Mouse (Mus musculus): ENCODE measurements around the gene Arvcf. TPM values are rescaled to one million over a fixed set of nuclear protein-coding genes. Genes with fewer than 3 reads are reported as not detected.

The Arvcf gene
- polyA plus RNA-seq, 1 experiment, result 52.3 TPM

DNA sequence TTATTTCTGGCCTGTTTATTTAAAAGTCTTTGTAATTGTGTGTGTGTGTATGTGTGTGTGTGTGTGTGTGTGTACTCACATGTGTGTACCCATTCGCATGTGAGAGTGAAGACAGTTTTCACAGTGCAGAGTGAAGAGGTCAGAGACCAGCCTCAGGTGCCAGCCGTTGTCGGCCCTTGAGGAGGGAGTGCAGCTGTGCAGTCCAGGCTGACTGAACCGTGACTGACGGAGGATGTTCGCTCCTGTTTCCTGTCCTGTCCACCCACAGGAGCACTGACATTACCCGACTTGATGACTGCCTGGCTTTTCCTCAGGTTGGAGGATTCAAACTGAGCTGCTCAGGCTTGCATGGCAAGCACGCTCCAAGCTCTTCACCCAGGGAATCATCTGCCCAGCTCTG lies 15.0 kb downstream of the Arvcf start:
- DNase-seq, result no peak
- no peak overlapping the region for H3K27ac ChIP-seq (ENCODE audit: control insufficient read depth, insufficient read depth, low read length)
- H3K36me3 ChIP-seq (ENCODE audit: control insufficient read depth, insufficient read depth, low read length), result no peaks in the 10 kb centered on the region
- H3K4me3 ChIP-seq (ENCODE audit: control insufficient read depth, insufficient read depth, low read length), result no peak overlapping the region
- no peaks in the 10 kb centered on the region for H3K4me1 ChIP-seq (replicated peaks; ENCODE audit: control insufficient read depth, insufficient read depth, low read length)
- no peak for TF ChIP-seq POLR2A (IDR thresholded peaks at IDR 0.05; ENCODE audit: control insufficient read depth, extremely low read depth, insufficient read depth, low read length, poor library complexity)
- WGBS, result 84% methylated on average over 8 of the region's 8 CpGs
- H3K27me3 ChIP-seq (ENCODE audit: control insufficient read depth, insufficient read depth, low read length), result no peaks in the 10 kb centered on the region

GRCm38 (mm10) chr16:18366849-18367248 lies 18.9 kb downstream of the Arvcf start:
- no peak for DNase-seq
- H3K27ac ChIP-seq (ENCODE audit: control insufficient read depth, insufficient read depth, low read length), result no peak overlapping the region

DNA sequence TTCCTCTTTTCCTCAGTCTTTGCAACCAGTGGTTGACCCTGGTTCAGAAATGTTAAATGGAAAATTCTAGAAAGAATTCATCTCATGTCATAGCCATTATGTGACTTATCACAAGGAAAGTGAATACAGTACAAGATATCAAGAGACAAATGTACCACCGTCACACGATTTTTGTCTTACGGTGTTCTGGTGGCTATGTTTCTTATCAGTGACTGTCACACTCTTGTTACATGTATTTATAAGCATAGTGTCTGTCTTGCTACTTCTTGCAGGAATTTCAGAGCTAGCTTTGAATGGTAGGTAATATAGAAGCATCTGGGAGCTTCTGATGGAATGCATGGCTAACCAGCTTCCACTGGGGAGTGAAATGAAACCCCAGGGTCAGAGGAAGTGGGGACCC lies 22.2 kb downstream of the Arvcf start:
- Histone ChIP-seq H3K27me3 (ENCODE audit: control insufficient read depth, insufficient read depth, low read length) (no peaks in the 10 kb centered on the region), H3K27ac (ENCODE audit: control insufficient read depth, insufficient read depth, low read length) (no peak overlapping the region), H3K4me3 (ENCODE audit: control insufficient read depth, insufficient read depth, low read length) (no peak overlapping the region), H3K36me3 (ENCODE audit: control insufficient read depth, insufficient read depth, low read length) (no peaks in the 10 kb centered on the region), H3K4me1 (replicated peaks; ENCODE audit: control insufficient read depth, insufficient read depth, low read length) (peaks cover 2% of the 10 kb centered on the region; the same call in 1 of the 2 replicates)
- TF ChIP-seq CTCF (IDR thresholded peaks at IDR 0.05; ENCODE audit: borderline replicate concordance, control insufficient read depth, extremely low read depth, insufficient read depth, low read length, poor library complexity), result no peak
- TF ChIP-seq POLR2A (IDR thresholded peaks at IDR 0.05; ENCODE audit: control insufficient read depth, extremely low read depth, insufficient read depth, low read length, poor library complexity), result no peak
- DNase-seq, result no peak
- WGBS, result 98% methylated on average over 3 of the region's 3 CpGs

More at GRCm38 (mm10) chr16:18366849-18367248, 18.9 kb downstream of the Arvcf start:
- Histone ChIP-seq H3K27me3 (ENCODE audit: control insufficient read depth, insufficient read depth, low read length) (no peaks in the 10 kb centered on the region), H3K4me1 (replicated peaks; ENCODE audit: control insufficient read depth, insufficient read depth, low read length) (peaks cover 2% of the 10 kb centered on the region; the same call in 1 of the 2 replicates), H3K36me3 (ENCODE audit: control insufficient read depth, insufficient read depth, low read length) (no peaks in the 10 kb centered on the region), H3K4me3 (ENCODE audit: control insufficient read depth, insufficient read depth, low read length) (no peak overlapping the region)
- TF ChIP-seq CTCF (IDR thresholded peaks at IDR 0.05; ENCODE audit: borderline replicate concordance, control insufficient read depth, extremely low read depth, insufficient read depth, low read length, poor library complexity) (no peak), POLR2A (IDR thresholded peaks at IDR 0.05; ENCODE audit: control insufficient read depth, extremely low read depth, insufficient read depth, low read length, poor library complexity) (no peak)
- WGBS, result 98% methylated on average over 4 of the region's 4 CpGs

- Histone ChIP-seq H3K27ac (ENCODE audit: control insufficient read depth, insufficient read depth, low read length) (no peak overlapping the region), H3K4me1 (replicated peaks; ENCODE audit: control insufficient read depth, insufficient read depth, low read length) (peaks cover 12% of the 10 kb centered on the region), H3K27me3 (ENCODE audit: control insufficient read depth, insufficient read depth, low read length) (no peaks in the 10 kb centered on the region), H3K4me3 (ENCODE audit: control insufficient read depth, insufficient read depth, low read length) (no peak overlapping the region), H3K36me3 (ENCODE audit: control insufficient read depth, insufficient read depth, low read length) (no peaks in the 10 kb centered on the region)
- 98% methylated on average over 4 of the region's 4 CpGs for WGBS
- DNase-seq, result no peak
- TF ChIP-seq POLR2A (IDR thresholded peaks at IDR 0.05; ENCODE audit: control insufficient read depth, extremely low read depth, insufficient read depth, low read length, poor library complexity) (no peak), CTCF (IDR thresholded peaks at IDR 0.05; ENCODE audit: borderline replicate concordance, control insufficient read depth, extremely low read depth, insufficient read depth, low read length, poor library complexity) (no peak)
These were observed 25.6 kb downstream of the Arvcf start for GRCm38 (mm10) chr16:18373632-18374031.

GRCm38 (mm10) chr16:18376297-18376954 lies 28.4 kb downstream of the Arvcf start:
- H3K27me3 ChIP-seq (ENCODE audit: control insufficient read depth, insufficient read depth, low read length), result no peaks in the 10 kb centered on the region
- peaks cover 10% of the 10 kb centered on the region for H3K4me1 ChIP-seq (replicated peaks; ENCODE audit: control insufficient read depth, insufficient read depth, low read length)
- H3K36me3 ChIP-seq (ENCODE audit: control insufficient read depth, insufficient read depth, low read length), result no peaks in the 10 kb centered on the region
- no peak overlapping the region for H3K4me3 ChIP-seq (ENCODE audit: control insufficient read depth, insufficient read depth, low read length)
- WGBS, result 57% methylated on average over 7 of the region's 7 CpGs
- TF ChIP-seq CTCF (IDR thresholded peaks at IDR 0.05; ENCODE audit: borderline replicate concordance, control insufficient read depth, extremely low read depth, insufficient read depth, low read length, poor library complexity), result no peak
- TF ChIP-seq POLR2A (IDR thresholded peaks at IDR 0.05; ENCODE audit: control insufficient read depth, extremely low read depth, insufficient read depth, low read length, poor library complexity), result no peak
- no peak for DNase-seq
- no peak overlapping the region for H3K27ac ChIP-seq (ENCODE audit: control insufficient read depth, insufficient read depth, low read length)

DNA sequence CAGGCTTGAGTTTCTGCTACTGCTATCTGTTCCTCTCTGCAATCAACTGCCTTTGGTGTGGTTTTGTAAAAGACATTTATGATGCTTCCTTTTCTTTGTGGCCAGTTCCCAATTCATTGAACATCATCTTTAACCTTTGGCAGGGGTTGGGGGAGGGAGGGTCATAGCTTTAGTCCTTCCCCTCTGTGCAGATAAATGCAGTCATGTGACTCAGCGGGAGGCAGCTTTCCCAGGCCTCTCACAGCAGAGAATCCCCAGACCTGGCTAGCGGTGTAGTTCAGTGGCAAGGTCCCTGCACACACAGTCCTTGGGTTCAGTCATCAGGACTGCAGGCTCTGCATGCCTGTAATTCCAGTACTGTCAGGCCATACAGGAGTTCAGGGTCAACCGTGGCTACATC lies 29.2 kb downstream of the Arvcf start:
- no peak for DNase-seq
- WGBS, result 50% methylated on average over 3 of the region's 3 CpGs
- H3K27me3 ChIP-seq (ENCODE audit: control insufficient read depth, insufficient read depth, low read length), result no peaks in the 10 kb centered on the region
- no peaks in the 10 kb centered on the region for H3K36me3 ChIP-seq (ENCODE audit: control insufficient read depth, insufficient read depth, low read length)
- peaks cover 10% of the 10 kb centered on the region for H3K4me1 ChIP-seq (replicated peaks; ENCODE audit: control insufficient read depth, insufficient read depth, low read length)
- no peak for TF ChIP-seq CTCF (IDR thresholded peaks at IDR 0.05; ENCODE audit: borderline replicate concordance, control insufficient read depth, extremely low read depth, insufficient read depth, low read length, poor library complexity)
- no peak for TF ChIP-seq POLR2A (IDR thresholded peaks at IDR 0.05; ENCODE audit: control insufficient read depth, extremely low read depth, insufficient read depth, low read length, poor library complexity)
- no peak overlapping the region for H3K4me3 ChIP-seq (ENCODE audit: control insufficient read depth, insufficient read depth, low read length)
- H3K27ac ChIP-seq (ENCODE audit: control insufficient read depth, insufficient read depth, low read length), result no peak overlapping the region

DNA sequence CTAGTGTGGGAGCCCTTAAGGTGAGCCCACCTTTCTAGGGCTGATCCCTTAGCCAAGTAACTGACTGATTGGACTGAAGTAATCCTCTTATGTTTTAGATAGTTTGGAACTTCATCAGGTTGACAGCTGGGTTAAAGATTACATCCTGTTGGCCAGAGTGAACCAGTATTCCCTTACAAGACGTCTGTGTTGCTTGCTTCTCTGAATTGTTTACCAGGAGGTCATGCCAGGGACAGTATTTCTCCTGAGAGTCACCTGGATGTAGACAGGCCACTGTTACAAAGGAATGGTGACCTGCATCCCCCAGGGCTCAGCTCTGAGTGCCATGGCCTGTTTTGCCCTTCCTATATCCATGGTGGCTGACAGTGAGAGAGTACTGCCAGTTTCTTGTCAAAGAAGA lies 30.5 kb downstream of the Arvcf start:
- TF ChIP-seq CTCF (IDR thresholded peaks at IDR 0.05; ENCODE audit: borderline replicate concordance, control insufficient read depth, extremely low read depth, insufficient read depth, low read length, poor library complexity) (no peak), POLR2A (IDR thresholded peaks at IDR 0.05; ENCODE audit: control insufficient read depth, extremely low read depth, insufficient read depth, low read length, poor library complexity) (no peak)
- 65% methylated on average over 1 of the region's 1 CpGs for WGBS
- H3K27ac ChIP-seq (ENCODE audit: control insufficient read depth, insufficient read depth, low read length), result no peak overlapping the region

More for the DNA sequence above, 30.5 kb downstream of the Arvcf start:
- DNase-seq, result no peak
- Histone ChIP-seq H3K36me3 (ENCODE audit: control insufficient read depth, insufficient read depth, low read length) (no peaks in the 10 kb centered on the region), H3K27me3 (ENCODE audit: control insufficient read depth, insufficient read depth, low read length) (no peaks in the 10 kb centered on the region), H3K4me3 (ENCODE audit: control insufficient read depth, insufficient read depth, low read length) (no peak overlapping the region), H3K4me1 (replicated peaks; ENCODE audit: control insufficient read depth, insufficient read depth, low read length) (peaks cover 10% of the 10 kb centered on the region)
